Mouse (Mus musculus) lung, adult 18-20 months (tissue): ENCODE measurements at regions not wholly inside any gene's neighbourhood (a gene's known extent, or its start where the extent isn't known, plus 50 kb on each side); places are given as distances from the start of the nearest gene placed in this dataset.

Experiments
- DNase-seq, 2 experiments: peaks; one replicate each; pipeline ENCODE4 v3.0.0; 2022; ENCODE audit warnings: mixed read lengths in 2 of 2

DNA sequence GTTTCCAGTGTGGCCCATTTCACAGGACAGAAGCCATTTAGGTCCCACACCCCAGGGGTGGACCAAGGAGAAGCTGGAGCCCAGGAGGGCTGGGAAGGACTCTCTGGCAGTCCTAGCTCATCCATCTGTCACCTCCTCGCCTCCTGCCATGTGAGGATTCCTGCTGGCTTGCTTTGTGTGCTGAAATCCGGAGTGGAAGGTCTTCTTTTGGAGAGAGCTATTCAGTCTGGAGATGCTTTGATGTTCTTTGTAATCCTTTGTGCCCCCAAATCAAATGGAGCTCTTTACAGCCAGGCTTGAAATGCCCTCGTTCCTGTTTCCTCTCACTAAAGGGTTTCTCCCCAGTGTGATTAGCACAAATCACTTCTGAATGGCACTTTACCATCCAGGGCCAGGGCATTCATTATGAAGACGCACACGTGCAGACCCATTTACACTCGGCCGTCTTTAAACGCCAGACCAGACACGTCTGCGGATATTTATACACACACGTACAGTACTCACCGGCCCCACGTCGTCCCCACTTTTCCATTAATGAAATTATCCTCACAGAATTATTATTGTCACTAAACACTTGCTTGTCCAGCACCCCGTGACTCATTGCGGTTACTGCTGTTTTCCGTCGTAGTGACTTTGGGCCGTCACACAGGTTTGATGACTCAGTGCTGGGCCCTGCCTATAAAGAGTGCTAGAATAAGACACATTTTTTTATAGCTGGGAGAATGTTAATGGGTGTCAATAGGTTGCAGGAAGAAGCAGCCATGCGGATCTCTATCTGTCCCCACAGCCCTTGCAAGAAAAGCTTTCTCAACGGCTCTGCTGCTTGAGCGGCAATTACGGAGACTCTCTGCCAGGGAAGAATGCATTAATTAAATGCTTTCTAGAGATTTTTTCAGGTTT, 356.0 kb upstream of the Kcnab2 start:
- no peak for DNase-seq

DNA sequence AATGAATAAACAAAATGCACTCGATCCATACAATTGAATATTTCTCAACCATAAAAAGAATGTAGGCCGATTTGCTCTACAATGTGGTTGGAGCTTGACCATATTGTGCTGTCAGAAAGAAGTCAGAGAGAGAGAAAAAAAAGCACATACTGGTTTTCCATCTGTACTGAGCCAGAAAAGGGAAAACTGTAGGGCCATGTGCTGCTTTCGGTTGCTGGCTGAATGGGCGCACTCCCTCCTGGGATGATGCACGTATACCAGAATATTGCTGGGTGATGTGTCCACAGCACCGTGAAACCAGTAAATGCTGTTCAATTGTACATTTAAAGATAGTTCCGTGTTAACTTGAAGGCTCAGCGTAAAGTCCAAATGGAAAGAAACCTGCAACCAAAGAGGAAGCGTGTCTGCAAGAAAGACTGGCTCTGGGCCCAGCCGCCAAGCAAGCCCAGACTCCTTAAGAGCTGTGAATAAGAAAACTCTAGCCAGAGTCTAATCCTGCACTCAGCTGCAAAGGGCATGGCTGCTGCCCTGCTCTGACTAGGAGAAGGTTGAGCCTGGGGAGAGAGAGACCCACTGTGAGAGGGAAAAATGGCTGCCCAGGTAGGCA, 355.2 kb upstream of the Kcnab2 start:
- no peak for DNase-seq

GRCm38 (mm10) chr4:152825185-152825584, 347.5 kb upstream of the Kcnab2 start:
- no peak for DNase-seq

DNA sequence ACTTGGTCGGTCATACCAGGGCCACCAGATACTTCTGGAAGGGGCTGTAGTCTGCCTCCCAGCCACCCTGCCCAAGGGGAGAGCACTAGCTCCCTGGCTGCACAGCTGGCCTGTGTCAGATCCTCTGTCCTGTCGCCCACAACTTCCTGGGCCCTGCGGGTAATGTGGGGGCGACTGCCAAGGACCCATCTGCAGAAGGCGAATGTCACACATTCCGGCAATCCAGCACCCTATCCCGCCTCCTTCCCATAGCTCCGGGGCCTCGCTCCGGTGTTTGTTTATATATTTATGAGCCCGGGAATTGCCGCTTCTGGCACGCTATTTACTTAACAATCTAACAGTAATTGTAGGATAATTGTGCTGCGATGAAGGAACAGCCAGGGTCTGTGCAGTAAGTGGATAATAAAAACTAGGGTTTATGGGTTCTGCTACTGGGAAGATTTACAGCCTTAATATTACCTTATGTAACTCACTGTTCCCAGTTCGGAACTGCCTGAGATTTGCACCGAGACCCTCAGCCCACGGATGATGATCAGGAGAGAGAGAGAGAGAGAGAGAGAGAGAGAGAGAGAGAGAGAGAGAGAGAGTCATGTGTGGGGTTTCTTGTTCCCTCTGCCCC, 338.6 kb upstream of the Kcnab2 start:
- no peak for DNase-seq

- DNase-seq = no peak
Measured at GRCm38 (mm10) chr4:152806611-152807010, 328.9 kb upstream of the Kcnab2 start.

DNA sequence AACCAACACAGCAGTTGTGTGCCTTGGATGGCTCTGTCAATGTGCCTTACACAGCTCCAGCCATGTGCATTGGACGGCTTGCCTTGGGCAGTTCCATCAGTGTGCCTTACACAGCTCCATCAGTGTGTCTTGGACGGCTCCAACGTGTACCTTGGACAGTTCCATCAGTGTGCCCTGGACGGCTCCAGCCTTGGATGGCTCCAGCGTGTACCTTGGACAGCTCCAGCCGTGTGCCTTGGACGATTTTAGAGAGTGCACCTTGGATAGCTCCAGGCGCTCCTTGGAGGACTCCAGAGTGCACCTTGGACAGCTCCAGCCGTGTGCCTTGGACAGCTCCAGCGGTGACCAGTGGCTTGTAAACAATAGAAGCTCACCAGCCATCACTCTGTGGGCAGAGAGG, 321.7 kb upstream of the Kcnab2 start:
- DNase-seq = peak; percentile 3 to 6

GRCm38 (mm10) chr4:152788431-152788830, 310.8 kb upstream of the Kcnab2 start:
- DNase-seq = no peak

GRCm38 (mm10) chr4:152784972-152785371, 307.3 kb upstream of the Kcnab2 start:
- no peak for DNase-seq

- DNase-seq = no peak
Measured at GRCm38 (mm10) chr4:152779526-152779925, 301.9 kb upstream of the Kcnab2 start.

- DNase-seq = no peak
Measured at GRCm38 (mm10) chr4:152775801-152776200, 298.1 kb upstream of the Kcnab2 start.

DNA sequence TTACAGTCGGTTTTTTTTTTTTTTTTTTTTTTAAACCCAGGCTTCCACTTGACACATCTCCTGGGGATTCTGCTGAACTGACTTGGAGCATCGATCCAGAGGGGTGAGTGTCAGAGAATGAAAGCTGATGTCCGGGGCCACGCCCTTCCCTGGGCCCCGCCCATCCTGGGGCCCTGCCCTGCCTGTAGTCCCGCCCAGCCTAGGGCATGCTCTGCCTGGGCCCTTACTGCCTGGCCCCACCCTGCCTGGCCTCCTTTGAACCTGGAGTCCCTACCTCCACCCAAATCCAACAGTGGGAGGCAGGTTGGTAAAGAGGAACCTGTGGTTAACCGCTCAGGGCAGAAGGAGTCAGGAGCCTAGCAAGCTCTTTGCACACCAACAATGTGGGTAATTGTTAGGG, 293.7 kb upstream of the Kcnab2 start:
- DNase-seq = no peak

GRCm38 (mm10) chr4:152767372-152767771, 289.7 kb upstream of the Kcnab2 start:
- no peak for DNase-seq

DNA sequence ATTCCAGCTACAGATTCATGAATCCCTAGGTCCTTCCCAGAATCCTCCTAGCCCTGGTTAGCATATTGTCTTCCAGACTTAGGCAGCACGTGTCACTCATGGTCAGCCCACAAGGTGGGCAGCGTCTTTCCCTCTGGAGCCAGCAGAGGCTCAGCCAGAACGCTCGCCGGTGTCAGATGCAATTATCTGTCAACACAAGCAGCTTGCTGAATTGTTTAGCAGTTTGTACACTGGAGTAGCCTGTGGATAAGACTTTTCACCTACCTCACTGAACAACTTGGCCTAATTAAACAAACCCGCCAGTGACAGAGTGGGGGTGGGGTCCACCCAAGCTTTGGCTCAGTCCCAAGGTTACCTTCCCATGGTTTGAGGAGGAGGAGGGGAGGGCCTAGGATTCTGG, 285.4 kb upstream of the Kcnab2 start:
- DNase-seq = no peak

- DNase-seq = no peak
Measured at GRCm38 (mm10) chr4:152762576-152762975, 284.9 kb upstream of the Kcnab2 start.

GRCm38 (mm10) chr4:152757191-152757590, 279.5 kb upstream of the Kcnab2 start:
- DNase-seq = peak in 1 of 2 experiments; percentile 5

GRCm38 (mm10) chr4:152756535-152756934, 278.9 kb upstream of the Kcnab2 start:
- peak in 1 of 2 experiments; percentile 29 for DNase-seq

- no peak for DNase-seq
Measured at GRCm38 (mm10) chr4:152755756-152756155, 278.1 kb upstream of the Kcnab2 start.

DNA sequence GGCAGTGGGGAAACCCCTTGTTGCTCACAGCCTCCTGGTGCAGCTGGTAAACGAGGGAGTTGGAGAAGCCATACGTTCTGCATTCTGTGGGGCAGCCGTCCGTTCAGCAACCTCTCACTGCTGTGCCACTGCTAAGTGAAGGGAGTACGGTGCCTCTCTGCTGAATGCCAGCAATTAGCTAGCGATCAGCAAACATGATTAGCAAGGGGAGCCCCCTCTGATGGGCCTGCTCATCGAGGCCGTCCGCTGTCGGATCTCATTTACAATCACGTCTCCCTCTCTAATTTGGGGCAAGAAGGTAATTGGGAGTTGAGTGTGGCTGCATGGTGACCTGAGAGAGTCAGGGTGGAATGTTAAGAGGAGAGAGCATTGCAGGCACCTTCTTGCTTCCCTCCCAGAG, 266.7 kb upstream of the Kcnab2 start:
- DNase-seq = no peak

- DNase-seq = no peak
Measured at GRCm38 (mm10) chr4:152733017-152733416, 255.3 kb upstream of the Kcnab2 start.

DNA sequence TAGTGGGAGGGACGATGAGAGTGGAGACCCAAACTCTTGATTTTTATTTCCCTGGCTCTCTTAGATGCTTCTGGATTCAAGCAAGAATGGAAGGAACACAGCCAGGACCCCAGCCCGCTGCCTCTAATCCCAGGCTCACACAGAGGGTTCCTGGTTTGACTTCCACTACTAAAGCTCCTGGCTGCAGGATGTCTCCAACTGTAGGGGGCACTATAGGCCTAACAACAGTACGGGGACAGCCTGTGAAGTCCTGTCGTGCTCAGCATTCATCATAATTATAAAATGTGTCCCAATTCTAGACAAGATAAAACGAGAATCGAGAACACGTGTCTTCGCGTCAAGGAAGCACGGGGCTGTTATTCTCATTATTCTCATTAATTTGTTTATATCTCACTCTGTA, 254.3 kb upstream of the Kcnab2 start:
- DNase-seq = no peak

DNA sequence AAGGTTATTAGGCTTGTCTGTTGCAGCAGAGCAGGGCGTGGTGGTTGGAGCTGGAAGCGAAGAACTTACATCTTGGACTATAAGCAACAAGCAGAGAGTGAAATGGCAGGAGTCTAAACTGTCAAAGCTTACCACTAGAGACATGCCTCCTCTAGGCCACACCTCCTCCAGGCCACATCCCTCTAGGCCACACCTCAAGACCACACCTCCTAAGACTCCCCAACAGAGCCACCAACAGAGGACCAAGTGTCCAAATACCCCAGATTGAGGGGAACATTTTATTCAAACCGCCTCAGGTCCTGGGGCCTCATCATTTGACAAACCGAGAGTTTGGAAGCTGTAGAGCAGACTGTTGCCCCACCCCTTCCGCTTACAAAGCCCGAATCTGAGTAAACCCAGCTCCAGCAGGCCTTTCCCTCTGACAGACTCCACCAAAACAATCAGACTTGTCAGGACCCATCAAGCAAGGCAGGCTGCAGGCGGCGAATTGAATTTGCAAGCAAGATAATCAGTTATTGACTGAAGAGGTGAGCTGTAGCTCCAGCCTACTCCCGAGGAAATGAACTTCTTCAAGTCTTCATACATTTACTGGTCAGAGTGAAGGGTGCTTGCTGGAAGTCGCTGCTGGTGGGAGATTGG, 253.5 kb upstream of the Kcnab2 start:
- no peak for DNase-seq

DNA sequence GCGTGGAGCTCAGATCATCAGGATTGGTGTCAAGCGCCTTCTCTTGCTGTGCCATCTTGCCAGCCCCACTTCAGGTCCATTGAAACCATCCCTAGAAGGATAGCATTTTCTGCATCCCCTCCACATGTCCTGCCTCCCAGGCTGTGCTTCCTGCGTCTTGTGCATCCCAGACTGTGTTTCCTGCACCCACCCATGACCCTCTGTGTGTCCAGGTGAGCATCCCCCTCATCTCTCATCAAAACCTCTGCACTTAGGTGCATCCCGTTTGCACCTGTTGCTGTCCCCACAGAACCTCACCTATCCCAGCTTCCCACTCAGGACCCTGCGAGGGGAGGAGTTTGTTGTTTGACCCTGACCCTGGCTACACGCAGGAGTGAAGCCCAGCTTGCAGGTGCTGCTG, 251.8 kb upstream of the Kcnab2 start:
- DNase-seq = no peak

- no peak for DNase-seq
Measured at GRCm38 (mm10) chr4:152725881-152726280, 248.2 kb upstream of the Kcnab2 start.
